Mouse (Mus musculus) liver, postnatal 0 days (tissue): ENCODE results near the gene Cd59b. TPM values are rescaled to one million over a fixed set of nuclear protein-coding genes. Genes with fewer than 3 reads are reported as not detected.
A peak's percentile ranks its signal among the peaks of the same experiment; 100 is the strongest.

ENCODE experiments used
- ATAC-seq: fragments of 200-750 bp; cut with Nextera tagmentation; 2 replicates; pipeline ENCODE4 v1.8.0; 2017; ENCODE audit warnings: mild to moderate bottlenecking, moderate library complexity
- DNase-seq: peaks from one replicate; pipeline ENCODE4 v3.0.0-alpha.2; 2016
- H3K27ac ChIP-seq: fragments of 300-500 bp; sonication (generic); 2 replicates; pipeline ENCODE4 v1.5.1; 2014; ENCODE audit warnings: antibody characterized with exemption, moderate library complexity, mild to moderate bottlenecking, low read depth
- H3K27me3 ChIP-seq: fragments of 300-500 bp; sonication (generic); 2 replicates; pipeline ENCODE4 v1.6.1; 2014; ENCODE audit warnings: low read length, control low read depth, mixed read lengths; ENCODE audit not compliant: insufficient read depth
- H3K36me3 ChIP-seq: fragments of 300-500 bp; sonication (generic); replicated peaks from 2 replicates; pipeline ENCODE4 v1.6.1; 2014; ENCODE audit warnings: mild to moderate bottlenecking, control low read depth, low read length, moderate library complexity, mixed read lengths; ENCODE audit not compliant: insufficient read depth
- H3K4me1 ChIP-seq: fragments of 300-500 bp; sonication (generic); 2 replicates; pipeline ENCODE4 v1.6.1; 2014; ENCODE audit warnings: antibody characterized with exemption, mild to moderate bottlenecking, control low read depth; ENCODE audit not compliant: insufficient read depth
- H3K4me2 ChIP-seq: fragments of 300-500 bp; sonication (generic); 2 replicates; pipeline ENCODE4 v1.6.1; 2014; ENCODE audit warnings: low read depth, mild to moderate bottlenecking, low read length, moderate library complexity, mixed read lengths
- H3K4me3 ChIP-seq: fragments of 300-500 bp; sonication (generic); 2 replicates; pipeline ENCODE4 v1.5.1; 2014; ENCODE audit warnings: low read depth, low read length
- H3K9ac ChIP-seq: fragments of 300-500 bp; sonication (generic); replicated peaks from 2 replicates; pipeline ENCODE4 v1.6.1; 2014; ENCODE audit warnings: mild to moderate bottlenecking, moderate library complexity
- H3K9me3 ChIP-seq: fragments of 300-500 bp; sonication (generic); 2 replicates; pipeline ENCODE4 v1.6.1; 2016; ENCODE audit warnings: mild to moderate bottlenecking, control low read depth, low read length, mixed read lengths
- CTCF ChIP-seq: sonication (generic); IDR thresholded peaks from 2 replicates; pipeline ENCODE4 v1.5.1; 2016; ENCODE audit warnings: antibody characterized with exemption, low read depth
- EP300 ChIP-seq: IDR thresholded peaks from 2 replicates; pipeline ENCODE4 v1.6.1; 2016; ENCODE audit warnings: antibody characterized with exemption, low read depth, mild to moderate bottlenecking
- WGBS: fragments of 180-500 bp; shearing (Covaris S2); extraction: QIAGEN DNeasy Blood & Tissue Kit; methylation state at CpG from one replicate; pipeline ENCODE4 v1.1.7; 2014; ENCODE audit not compliant: insufficient replicate concordance; 5-methylcytosine and 5-hydroxymethylcytosine counted together
- polyA plus RNA-seq: library from polyadenylated mRNA; unstranded; fragments of >200 nt; fragmentation: Nextera tagmentation; extraction: Ambion mirVana; gene quantifications from 2 replicates; pipeline ENCODE4 v1.2.1, GENCODE M21; 2015

The Cd59b gene
- polyA plus RNA-seq, 1 experiment from 2014 or later, result 4.4 TPM

DNA sequence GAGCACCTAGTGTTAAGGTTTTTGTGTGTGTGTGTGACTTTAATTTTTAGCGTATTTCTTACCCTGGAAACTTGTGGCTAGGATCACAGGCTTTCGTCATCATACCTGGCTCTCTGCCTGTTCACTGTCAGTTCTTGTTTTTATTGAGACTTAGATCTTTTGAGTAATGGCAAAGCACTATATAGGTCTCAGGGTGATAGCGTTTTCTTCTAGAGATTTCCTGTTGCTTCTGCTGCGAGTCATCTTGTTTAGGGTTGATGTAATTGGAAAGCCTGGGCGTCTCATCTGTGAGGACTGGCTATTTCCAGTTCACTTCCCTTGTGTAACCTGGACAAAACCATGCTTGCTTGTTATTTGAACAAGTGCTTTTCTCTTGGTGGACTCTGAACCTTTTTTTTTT lies 28.0 kb upstream of the Cd59b start:
- no peaks in the 10 kb centered on the region for H3K9me3 ChIP-seq
- H3K4me3 ChIP-seq, result no peak overlapping the region
- DNase-seq (peak; percentile 33), ATAC-seq (peak; percentile 67)
- WGBS, result 61% methylated on average over 5 of the region's 5 CpGs
- peak overlapping the region; percentile 67 for H3K27ac ChIP-seq
- peaks cover 50% of the 10 kb centered on the region for H3K36me3 ChIP-seq
- H3K27me3 ChIP-seq, result no peaks in the 10 kb centered on the region
- H3K4me1 ChIP-seq, result peaks cover 17% of the 10 kb centered on the region
- no peak overlapping the region for H3K9ac ChIP-seq
- TF ChIP-seq CTCF (no peak), EP300 (no peak)
- H3K4me2 ChIP-seq, result peak overlapping the region; percentile 26; the same call in 1 of the 2 replicates

DNA sequence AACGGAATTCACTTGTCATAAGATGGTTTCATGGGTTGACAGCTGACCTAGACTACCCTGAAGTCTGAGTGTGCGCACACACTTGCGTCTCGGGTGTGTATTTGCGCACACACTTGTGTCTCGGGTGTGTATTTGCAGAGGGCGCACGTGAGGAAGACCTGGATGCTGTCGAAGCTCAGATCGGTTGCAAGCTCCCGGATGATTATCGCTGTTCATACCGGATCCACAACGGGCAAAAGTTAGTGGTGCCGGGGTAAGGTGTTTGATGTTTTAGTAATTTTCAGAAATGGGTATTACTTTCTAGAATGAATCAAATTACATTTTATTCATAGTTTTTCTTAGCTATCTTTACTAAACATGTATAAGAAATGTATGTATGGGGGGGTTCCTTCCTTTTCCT lies 26.9 kb upstream of the Cd59b start:
- H3K27ac ChIP-seq, result no peak overlapping the region
- no peak for DNase-seq
- no peak overlapping the region for H3K4me2 ChIP-seq
- peaks cover 17% of the 10 kb centered on the region for H3K4me1 ChIP-seq
- 93% methylated on average over 15 of the region's 15 CpGs for WGBS
- no peaks in the 10 kb centered on the region for H3K9me3 ChIP-seq
- no peak for ATAC-seq
- H3K9ac ChIP-seq, result no peak overlapping the region
- TF ChIP-seq CTCF (no peak), EP300 (no peak)
- H3K4me3 ChIP-seq, result no peak overlapping the region
- H3K36me3 ChIP-seq, result peaks cover 45% of the 10 kb centered on the region
- no peaks in the 10 kb centered on the region for H3K27me3 ChIP-seq

DNA sequence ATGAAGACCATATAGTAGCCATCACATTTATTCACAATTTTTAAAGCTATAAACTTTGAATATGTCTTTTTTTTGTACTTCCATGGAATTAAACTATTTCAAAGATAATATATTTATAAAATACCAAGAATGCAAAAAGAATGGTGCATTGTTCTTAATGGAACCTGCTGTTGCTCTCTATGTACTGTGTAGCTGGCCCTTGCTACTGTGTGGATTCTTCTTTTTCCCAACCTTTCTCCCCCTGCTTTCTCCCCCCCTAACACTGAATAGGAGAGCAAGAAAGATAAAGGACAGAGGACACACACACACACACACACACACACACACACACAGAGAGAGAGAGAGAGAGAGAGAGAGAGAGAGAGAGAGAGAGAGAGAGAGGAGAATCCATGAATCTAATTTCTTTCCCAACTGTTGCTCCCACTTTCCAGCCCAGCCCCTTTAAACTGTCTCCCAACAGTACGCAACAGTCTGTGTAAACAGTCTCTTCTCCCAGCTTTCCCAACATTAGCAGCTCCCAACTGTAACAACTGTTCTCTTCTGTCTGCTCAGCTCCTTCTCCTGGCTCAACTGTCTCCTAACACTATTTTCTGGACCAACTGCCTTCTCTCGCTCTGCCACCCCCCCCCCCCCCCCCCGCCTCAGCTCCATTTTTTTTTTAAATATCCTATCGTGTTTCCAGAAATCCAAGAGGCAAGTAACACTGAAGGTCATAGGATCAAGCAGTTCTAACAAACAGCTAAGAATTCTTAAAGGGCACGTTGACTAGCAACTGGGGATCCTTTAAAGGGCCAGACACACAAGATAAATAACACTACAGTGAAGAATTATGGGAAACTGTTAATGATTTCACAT lies 25.8 kb upstream of the Cd59b start:
- no peak for DNase-seq
- Histone ChIP-seq H3K9ac (no peak overlapping the region), H3K4me1 (peaks cover 17% of the 10 kb centered on the region), H3K4me2 (no peak overlapping the region), H3K4me3 (no peak overlapping the region), H3K9me3 (no peaks in the 10 kb centered on the region), H3K27me3 (no peaks in the 10 kb centered on the region), H3K36me3 (peaks cover 50% of the 10 kb centered on the region), H3K27ac (peak overlapping the region; percentile 48; the same call in 1 of the 2 replicates)
- TF ChIP-seq CTCF, result no peak
- no peak for TF ChIP-seq EP300
- WGBS, result 49% methylated on average over 5 of the region's 5 CpGs
- peak; percentile 60; the same call in 1 of the 2 replicates for ATAC-seq

DNA sequence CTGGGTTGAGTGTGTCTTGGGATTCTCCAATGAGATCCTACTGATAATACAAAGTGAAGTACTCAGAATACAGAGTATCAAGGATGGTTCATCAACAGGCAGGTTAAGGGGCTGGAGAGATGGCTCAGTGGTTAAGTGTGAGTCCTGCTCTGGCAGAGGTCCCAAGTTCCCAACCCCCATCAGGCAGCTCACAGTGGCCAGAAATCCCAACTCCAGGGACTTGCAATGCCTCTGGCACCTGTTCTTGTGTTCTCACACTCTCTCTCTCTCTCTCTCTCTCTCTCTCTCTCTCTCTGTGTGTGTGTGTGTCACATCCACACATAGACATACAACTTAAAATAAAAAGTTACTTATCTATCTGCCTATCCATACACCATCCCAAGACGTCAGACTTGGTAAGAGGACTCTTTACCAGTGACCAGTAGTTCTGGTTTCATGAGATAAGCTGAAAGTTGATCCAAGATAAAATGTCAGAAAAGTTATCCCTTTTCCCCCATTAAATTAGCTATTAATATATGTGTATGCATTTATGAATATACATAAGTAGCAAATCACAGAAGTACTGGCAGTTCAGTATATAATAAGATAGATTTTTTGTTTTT lies 25.1 kb upstream of the Cd59b start:
- H3K9me3 ChIP-seq, result no peaks in the 10 kb centered on the region
- H3K4me1 ChIP-seq, result peaks cover 17% of the 10 kb centered on the region
- peaks cover 50% of the 10 kb centered on the region for H3K36me3 ChIP-seq
- no peak overlapping the region for H3K4me2 ChIP-seq
- TF ChIP-seq CTCF (no peak), EP300 (peak; percentile 64)
- H3K27me3 ChIP-seq, result no peaks in the 10 kb centered on the region
- 0 out of 2 replicates have a peak overlapping the region, but pooled peaks have one; percentile 48 for H3K27ac ChIP-seq
- ATAC-seq (peak; percentile 27; the same call in 1 of the 2 replicates), DNase-seq (no peak)
- no peak overlapping the region for H3K4me3 ChIP-seq
- no peak overlapping the region for H3K9ac ChIP-seq
- WGBS, result 40% methylated on average over 1 of the region's 1 CpGs

DNA sequence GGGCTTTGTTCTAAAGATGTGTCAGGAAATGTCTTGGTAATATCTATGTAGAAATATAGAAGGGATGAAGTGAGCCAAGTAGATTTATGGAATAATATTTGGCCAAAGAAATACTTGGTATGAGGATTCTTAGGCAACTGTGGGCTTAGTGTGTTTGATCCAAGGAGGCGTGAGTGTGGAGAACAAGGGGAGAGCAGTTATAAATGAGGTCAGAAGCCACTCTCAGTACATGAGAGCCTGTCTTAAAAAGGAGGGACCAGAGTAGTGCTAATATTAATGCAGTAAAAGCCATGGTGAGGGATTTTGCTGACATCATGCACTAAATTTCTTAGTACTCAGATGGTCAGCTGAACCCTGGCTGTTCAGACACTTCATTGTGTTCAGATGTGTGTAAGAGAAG lies 11.3 kb upstream of the Cd59b start:
- H3K9ac ChIP-seq, result no peak overlapping the region
- 81% methylated on average over 1 of the region's 1 CpGs for WGBS
- no peak for TF ChIP-seq CTCF
- no peak for TF ChIP-seq EP300
- H3K4me2 ChIP-seq, result no peak overlapping the region
- H3K36me3 ChIP-seq, result peaks cover 61% of the 10 kb centered on the region
- no peaks in the 10 kb centered on the region for H3K4me1 ChIP-seq
- no peaks in the 10 kb centered on the region for H3K27me3 ChIP-seq
- ATAC-seq, result no peak
- H3K4me3 ChIP-seq, result no peak overlapping the region
- H3K27ac ChIP-seq, result no peak overlapping the region
- DNase-seq, result no peak
- H3K9me3 ChIP-seq, result no peaks in the 10 kb centered on the region

DNA sequence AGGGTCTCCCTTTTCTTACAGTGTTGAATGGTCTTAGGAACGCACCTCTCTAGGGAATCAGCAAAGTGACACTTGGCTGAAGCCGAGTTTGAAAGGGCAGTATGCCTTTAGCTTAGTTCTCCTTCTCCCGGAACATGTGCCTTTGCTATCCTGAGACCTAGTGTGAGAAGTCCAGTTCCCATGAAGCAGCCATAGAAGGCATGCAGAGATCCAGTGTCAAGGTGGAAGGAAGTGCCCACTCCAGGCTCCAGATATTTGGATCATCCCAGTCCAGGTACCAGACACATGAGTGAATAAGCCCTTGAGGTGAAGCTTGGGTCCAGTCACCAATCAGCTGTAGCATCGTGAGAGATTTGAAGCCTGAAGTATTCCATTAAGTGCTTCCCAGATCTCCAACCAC lies 10.7 kb upstream of the Cd59b start:
- ATAC-seq (no peak), DNase-seq (no peak)
- 91% methylated on average over 4 of the region's 4 CpGs for WGBS
- H3K36me3 ChIP-seq, result peaks cover 55% of the 10 kb centered on the region
- no peak overlapping the region for H3K4me2 ChIP-seq
- no peak overlapping the region for H3K9ac ChIP-seq
- no peaks in the 10 kb centered on the region for H3K9me3 ChIP-seq
- H3K4me1 ChIP-seq, result peaks cover 2% of the 10 kb centered on the region; the same call in 1 of the 2 replicates
- no peak overlapping the region for H3K4me3 ChIP-seq
- H3K27me3 ChIP-seq, result no peaks in the 10 kb centered on the region
- TF ChIP-seq CTCF, result no peak
- TF ChIP-seq EP300, result no peak
- no peak overlapping the region for H3K27ac ChIP-seq
